Mouse (Mus musculus) T-helper 17 cell (primary cell): ENCODE results near the gene Trib2.

ENCODE experiments used
- in situ Hi-C, 2 experiments: fragments of 300-600 bp; cut with MboI, MseI; formaldehyde crosslinking; loops; 1 replicate in 1 of 2; 2 replicates in 1 of 2; pipeline ENCODE4 v1.15.1; 2025; ENCODE audit warnings: high pct_unique_total_duplicates in 2 of 2

The Trib2 gene

DNA sequence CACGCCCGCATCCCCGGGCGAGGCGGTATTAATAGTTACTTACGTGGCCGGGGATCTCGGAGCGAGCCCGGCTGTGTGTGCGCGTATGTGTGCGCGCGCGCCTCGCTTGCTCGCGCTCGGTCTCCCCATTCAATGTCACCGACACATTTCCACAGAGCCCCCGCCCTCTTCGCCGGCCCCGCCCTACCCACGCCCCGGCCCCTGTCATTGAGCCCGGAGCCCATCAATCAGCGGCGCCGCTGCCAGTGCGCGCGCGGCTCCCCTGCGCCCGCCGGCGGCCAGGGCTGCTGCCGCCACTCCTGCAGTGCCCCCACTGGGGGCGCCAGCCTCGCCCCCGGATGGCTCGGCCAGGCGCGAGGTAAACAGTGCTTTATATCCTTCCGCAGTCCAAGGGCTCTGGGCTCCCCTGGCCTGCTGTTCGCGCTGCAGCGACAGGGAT, at the start of gene Trib2:
Trib2 (minus strand) TSS at position 183 of the 439 bp plus-strand sequence.
- in situ Hi-C loops = loop anchor here (5.0 to 10.0 kb wide), 8 partner anchors 118 to 776 kb away; no protein-coding TSS in a partner anchor

DNA sequence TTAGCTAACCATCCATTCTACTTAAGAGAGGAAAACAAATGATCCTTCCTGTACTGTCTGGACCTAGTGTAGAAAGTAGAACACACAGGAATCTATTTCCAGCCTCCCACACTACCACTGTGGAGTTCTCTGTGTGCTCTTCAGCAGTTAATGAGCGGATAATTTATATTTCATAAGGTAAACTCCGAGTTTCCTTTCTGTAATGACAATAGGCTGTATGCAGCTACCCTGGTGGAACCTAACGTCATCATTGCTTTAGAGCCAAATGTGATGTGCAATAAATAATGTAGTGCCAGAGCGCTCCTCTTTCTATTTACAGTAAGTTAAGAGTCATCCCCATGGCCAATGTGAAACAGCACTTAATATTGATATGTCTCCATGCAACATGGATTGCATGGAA, 41.3 kb upstream of the Trib2 start:
- in situ Hi-C loops = no loop called here

DNA sequence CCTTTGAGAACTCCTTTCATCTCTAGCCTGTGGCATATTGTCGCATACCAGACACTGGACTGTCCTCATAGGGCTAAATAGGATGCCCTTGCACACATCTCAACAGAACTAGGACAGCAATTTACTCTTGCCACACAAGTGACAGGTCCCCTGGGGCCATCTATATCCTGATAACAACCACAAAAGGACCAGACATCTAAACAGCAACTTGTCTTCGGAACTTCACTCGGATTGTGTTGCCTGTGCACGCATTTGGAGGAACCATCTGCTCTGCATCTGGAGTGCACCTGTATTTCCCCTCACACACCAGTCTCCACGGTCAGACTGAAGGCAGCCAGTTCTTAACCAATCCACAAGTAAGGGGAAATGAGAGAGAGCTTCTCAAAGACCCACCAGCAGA, 39.2 kb upstream of the Trib2 start:
- in situ Hi-C loops = no loop called here

DNA sequence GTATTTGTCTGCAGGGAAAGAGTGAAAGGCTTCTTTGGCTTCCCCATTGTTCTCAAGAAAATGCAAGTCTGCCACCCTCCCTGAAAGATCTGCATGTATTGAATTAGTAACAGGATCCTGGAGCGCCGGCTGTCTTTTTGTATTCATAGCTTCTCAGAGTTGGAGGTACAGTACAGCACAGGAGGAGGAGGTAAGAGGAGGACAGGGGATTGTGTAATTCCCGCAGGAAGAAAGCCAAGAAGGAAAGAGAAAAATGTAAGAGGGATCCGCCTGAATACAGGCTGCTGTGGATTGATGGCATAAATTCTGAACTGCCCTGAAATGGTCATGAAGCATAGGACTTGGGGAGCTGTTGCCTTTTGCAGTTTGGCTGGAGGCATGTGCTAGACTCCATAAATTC, 36.1 kb upstream of the Trib2 start:
- in situ Hi-C loops = no loop called here

DNA sequence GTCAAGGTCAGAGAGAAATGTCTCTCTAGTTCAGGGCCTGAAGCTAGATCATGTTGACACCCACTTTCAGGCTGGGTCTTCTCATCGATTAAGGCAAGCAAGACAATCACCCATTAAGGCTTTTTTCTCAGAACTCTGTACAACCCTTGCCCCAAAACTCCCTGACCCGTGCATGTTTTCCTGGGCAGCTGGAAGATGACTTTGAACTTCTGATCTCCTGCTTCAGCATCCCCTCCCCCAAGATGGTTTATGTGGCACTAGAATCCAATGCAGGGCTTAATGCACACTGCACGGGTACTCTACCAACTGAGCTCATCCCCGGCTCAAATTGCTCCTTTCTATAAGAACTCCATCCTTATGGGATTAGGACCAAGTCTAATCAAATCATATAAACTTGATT, 35.3 kb upstream of the Trib2 start:
- in situ Hi-C loops = no loop called here

DNA sequence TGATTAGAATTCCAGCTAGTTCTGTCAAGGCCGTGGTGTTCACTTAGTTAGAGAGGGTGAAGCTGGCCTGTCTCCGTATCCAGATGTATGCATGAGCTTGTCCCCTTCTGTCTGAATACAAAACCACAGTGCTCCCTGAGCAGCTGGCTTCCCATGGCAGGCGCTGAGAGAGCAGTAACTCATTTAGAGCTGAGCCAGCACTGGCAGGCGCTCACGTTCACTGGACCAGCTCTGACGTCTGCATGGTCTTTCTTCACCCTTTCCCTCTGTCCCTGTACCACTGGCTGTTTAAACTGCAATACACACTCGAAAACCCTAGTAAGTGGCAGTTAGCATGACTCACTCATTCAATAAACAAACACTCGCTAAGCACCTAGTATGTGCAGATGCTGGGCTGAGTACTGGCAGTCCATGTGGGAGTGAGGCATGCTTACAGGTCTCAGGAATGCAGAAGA, 33.7 kb upstream of the Trib2 start:
- in situ Hi-C loops = no loop called here

DNA sequence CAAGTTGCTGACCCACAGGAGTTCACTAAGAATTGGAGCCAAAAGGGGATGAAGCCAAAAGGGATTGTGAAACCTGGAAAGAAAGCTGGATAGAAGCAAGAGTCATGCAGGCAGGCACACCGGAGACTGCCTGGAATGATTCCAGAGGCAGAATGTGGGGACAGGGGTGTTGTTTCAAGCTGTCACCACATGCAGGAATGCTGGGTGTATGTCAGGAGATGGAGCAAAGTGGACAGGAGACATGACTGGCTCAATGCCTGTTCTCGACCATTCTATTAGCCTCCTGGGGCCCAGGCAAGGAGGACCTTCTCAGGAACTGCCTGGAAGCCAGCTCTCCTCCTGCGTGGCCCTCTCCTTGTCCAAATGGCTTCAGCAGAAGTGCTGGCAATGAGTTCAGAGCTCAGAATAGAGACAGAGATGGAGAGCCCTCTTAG, 33.2 kb upstream of the Trib2 start:
- in situ Hi-C loops = no loop called here

DNA sequence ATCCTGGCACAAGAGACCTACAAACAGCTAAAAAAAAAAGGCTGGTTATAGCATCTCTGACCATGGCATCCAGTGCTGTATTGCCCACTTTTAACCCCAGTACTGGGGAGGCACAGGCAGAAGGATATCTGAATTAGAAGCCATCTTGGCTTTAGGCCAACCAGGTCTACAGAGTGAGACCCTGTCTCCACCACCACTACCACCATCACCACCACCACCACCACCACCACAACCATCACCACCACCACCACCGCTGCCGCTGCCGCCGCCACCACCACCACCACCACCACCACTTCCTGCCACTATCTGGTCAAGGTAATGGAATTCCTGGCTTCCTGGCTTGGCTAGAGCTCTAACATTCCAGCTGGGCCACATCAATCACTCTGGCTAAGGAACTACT, 31.7 kb upstream of the Trib2 start:
- in situ Hi-C loops = no loop called here

DNA sequence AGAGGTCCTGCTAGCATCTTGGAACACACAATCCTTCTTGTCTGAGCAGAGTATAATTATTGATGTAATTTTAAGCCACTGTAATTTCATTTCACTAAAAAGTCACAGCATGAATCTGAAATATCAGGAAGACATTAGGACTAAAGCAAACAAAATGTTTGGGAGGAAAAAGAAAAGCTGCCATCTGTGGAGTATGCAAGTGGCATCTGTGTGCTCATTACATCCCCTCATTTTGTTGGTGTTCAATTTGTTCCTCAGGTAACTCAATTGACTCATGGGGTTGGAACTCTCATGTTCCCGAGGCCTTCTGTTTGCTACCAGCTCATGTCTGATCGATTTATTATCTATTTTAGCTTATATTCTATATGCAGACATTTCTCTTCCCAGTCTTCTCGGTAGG, 28.0 kb upstream of the Trib2 start:
- in situ Hi-C loops = no loop called here

DNA sequence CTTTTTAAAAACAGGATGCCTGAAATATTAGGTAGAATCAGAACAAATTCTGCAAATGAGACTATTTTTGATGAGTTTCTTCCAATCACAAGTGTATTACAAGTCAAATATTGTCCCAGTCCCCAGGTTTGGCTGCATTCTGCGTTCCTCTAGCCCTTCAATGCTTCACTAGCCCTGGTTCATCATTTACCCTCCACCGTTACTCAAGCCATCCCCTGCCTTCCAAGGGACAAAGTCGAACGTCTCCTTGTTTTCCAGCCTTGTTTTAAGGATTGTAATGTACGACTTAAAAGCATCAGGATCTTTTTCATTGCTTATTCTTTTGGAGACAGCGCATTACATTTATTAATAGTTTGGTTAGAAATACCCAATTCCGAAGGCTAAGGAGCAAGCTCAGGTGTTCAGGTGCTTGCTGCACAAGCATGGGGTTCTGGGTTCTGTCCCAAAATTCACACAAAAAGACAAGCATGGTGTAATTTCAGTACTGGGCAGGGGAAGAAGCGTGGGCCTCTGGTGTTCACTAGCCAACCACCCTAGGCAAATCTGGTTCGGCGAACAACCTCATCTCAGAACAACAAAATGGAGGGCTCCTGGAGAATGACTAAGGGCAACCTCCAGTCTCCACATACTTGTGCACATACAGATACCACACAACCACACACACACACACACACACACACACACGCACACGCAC, 24.3 kb upstream of the Trib2 start:
- in situ Hi-C loops = no loop called here

DNA sequence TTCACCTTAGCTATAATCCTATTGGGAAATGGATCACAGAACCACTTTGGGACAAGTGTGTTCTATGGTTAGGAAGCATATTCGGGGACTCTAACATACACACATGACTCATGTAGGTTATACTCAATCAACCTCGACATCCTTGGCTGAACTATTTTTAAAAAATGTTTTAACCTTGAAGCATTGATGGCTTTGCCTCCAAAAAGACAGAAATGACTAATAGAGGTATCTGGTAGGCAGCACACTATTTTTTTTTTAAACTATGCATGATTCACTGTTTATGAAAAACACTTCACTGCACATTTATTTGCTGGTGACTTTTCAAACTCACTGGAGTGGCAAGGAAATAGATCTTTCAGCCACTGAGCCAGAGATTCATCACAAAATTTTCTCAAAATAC, 21.5 kb upstream of the Trib2 start:
- in situ Hi-C loops = no loop called here

DNA sequence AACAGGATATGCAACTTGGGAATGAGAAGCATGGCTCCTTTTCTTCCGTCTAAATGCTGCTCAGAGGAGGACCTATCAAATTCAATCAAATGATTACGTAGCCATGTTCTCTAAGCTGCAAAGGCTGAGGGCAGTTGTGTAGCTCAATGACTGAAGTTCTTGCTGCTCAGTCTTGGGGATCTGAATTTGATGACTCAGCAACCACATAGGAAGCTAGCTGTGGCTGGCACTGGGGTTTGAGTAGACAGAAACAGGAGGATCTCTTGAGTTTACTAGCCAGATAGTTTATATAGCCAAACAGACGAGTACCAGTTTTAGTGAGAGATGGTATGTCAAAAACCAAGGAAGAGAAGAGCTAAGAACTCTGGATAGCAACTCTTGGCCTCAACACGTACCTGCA, 20.8 kb upstream of the Trib2 start:
- in situ Hi-C loops = no loop called here

DNA sequence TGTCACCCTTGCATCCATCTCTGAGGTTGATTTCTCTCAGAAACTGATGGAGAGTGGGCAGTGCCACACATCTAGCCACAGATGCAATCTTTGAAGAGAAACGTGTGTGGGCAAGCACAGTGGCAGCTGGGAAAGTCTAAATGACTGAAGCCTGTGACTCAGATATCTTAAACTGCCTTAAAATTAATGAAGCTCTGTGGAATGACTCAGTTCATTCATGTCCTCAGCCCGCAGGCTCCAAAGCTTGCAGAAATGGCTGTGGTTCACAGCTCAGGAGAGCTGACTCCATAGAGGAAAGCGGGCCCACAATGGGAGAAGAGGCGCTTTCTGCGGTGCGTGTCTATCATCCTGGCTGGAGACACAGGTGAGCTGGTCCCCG, 15.9 kb upstream of the Trib2 start:
- in situ Hi-C loops = no loop called here

DNA sequence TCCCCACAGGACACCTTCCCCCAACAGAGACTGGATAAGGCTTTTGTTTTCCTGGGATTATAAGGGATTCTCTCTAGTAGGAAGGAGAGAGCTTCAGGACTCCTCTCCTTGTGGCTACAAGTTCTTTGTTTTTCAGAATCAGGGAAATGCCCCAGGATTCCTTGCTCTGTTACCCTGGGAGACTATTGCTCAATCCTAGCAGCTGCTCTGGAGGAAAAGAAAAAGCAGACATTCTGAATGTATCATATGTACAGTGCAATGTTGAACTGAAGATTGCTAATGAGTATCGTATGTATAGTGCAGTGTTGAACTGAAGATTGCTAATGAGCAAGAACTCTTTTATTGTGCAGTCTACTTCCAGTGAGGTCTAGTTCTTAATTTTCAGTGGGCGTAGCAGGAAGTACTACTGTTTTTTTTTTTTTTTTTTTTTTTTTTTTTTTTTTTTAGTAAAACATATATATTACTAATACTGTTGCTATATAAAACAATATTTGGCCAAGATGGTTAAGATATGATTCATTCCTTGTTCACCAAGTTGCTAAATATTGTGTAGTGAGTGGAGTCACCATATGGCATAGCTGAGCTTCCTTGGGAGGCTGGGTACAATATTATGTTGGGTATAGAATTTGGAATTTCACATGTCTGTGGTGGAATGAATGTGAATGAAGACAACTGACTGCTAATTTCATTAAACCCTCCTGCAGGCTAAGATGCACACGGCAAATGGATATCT, 15.4 kb upstream of the Trib2 start:
- in situ Hi-C loops = no loop called here

DNA sequence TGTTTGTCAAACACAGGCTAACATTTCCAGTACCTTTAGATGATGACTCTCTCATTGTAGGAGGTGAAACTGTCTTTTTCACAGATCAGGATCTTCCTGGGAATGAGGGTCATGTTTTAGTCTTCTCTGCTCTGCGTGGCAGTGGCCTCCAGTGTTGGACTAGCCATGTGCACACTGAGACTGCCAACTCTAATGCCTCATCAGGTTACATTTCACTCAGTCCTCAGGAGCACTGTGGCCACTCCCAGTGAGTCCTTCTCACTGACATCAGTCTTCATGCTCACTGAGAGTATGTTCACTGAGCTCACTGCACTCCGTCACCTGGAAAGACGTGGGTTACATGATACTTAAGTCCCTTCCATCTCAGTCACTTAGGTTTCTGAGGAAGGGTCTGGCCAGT, 14.0 kb upstream of the Trib2 start:
- in situ Hi-C loops = no loop called here

DNA sequence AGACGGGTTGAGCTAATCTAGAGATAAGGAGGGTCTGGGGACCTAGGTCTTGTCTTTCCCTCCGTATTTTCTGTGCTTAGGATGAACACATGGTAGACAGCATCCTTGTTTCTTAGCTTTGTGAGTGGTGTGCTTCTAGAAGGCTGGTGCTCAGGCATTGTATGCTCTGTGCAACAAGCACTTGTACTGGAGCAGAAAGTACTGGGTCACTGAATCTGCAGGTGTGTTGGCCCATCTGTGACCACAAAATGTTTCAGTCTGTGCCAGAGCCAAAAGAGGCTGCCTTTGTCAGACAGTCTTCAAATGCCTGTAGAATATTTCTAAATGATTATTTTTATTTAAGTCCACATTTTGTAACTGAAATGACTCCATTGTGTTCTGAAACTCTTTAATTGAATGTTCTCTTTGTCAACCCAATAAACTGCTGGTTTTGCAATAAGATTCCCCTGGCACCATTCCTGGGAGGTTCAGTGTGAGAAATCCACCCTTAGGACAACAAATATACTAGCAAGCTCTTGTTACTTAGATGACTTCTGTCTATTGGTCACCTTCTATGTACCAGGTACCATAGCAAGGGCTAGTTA, 12.2 kb upstream of the Trib2 start:
- in situ Hi-C loops = loop anchor here in 1 of 2 experiments (5.0 kb wide), 1 partner anchor 703 kb away; no protein-coding TSS in a partner anchor

DNA sequence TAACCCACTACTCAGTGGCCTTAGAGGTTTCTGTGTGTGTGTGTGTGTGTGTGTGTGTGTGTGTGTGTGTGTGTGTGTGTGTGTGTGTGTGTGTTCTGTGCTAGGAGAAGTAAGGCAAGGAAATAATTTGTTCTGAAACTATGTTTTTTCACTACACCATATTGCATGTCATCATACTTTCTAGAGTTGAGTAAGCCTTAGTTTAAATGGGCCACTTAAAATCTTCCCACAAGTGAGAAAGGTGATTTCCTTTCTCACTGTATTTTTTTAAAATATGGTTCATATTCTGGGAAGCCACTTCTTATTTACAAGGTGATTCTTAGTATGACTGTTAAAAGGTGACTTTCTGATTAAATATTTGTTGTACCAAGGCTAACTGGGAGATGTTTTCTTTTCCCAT, 4.3 kb upstream of the Trib2 start:
- in situ Hi-C loops = loop anchor here in 1 of 2 experiments (5.0 kb wide), 1 partner anchor 111 kb away; no protein-coding TSS in a partner anchor

DNA sequence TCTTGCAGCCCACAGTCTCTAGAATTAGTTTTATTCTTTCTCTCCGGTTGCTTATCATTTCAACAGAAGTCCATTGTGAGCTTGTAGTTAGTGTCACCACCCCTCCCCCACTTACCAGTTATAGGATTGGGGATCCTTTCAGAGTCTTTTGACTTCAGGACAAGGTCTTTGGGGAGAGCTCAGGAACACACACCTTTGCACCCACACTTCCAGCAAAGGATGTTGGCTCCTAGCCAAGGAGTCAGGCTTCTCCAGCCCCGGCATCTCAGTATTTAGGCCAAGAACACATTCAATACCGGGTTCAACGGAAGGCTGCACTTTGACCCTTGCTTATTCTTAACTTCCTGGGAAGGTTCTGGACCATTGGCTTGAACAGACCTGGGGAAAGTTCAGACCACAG, 643 bp upstream of the Trib2 start:
- in situ Hi-C loops = loop anchor here (5.0 to 10.0 kb wide), 8 partner anchors 117 to 775 kb away; no protein-coding TSS in a partner anchor

DNA sequence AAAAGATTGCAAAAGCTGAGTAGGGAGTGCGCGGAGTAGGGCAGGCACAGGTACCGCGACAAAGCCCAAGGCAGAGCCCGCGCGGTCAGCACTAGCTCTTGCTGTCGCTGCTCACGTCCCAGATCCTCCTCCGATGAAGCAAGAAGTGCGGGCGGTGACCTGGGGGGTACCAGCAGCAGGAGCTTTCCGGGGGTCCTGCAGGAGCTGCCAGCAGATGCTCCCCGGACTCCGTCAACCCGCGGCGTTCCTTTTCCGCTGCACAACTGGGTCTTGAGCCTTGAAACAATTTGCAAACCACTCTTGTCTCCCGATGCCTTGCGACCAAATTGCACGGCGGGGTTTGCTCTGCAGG, 492 bp downstream of the Trib2 start:
- in situ Hi-C loops = loop anchor here (5.0 to 10.0 kb wide), 8 partner anchors 119 to 776 kb away; no protein-coding TSS in a partner anchor

DNA sequence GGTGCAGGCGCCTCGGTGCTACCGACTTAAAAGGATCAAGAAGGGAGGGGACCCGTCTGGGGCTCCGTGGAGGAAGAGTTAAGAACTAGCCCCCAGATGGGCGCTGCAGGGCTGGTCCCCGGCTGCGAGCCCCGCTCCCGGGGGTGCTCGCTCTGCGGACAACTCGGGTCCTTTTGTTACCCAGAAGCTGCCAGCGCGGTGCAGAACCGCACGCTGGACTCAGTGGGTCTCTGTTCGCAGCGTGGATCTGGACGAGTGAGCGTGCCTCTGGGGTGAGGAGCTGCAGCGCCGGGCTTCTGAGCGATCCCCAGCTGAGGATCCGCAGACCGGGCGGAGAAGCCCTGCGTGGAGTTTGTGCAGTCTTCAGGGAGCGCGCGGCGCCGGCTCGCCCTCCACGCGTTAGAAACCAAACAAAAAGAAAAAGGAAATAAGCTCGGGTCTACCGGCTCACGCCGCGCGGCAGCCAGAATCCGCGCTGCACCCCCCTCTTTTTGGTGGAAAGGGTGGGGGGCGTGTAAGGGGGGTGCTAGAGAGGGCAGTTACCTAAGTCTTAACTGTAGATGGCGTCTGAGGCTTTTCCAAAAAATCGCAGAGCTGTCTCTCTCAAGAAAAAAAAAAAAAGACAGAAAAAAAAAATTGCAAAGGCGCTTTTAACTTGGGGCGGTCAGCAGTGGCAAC, 1.0 kb downstream of the Trib2 start:
- in situ Hi-C loops = loop anchor here (5.0 to 10.0 kb wide), 8 partner anchors 119 to 777 kb away; no protein-coding TSS in a partner anchor

DNA sequence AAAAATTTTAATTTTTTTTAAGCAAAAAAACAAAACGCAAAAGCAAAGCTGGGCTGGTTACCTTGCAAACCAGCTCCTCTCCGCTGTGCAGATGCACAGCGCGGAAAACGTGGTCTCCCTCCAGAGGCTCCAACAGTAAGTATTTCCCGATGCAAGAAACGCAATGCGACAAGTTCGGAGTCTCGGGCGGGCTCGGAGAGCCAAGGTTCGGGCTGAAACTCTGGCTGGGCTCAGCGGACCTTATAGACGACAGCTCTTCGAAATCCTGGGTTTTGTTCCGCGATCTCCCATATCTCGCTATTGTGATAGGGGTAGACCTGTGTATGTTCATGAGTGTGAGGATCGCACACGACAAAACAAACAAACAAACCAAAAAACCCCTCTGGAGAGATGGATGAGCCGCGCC, 1.5 kb downstream of the Trib2 start:
- in situ Hi-C loops = loop anchor here (5.0 to 10.0 kb wide), 8 partner anchors 120 to 777 kb away; no protein-coding TSS in a partner anchor
